Mouse (Mus musculus): Measurements from ENCODE around the gene N4bp2.

GRCm38 (mm10) chr5:65755859-65756258 lies 7.5 kb upstream of the N4bp2 start:
- TF ChIP-seq POLR2A (IDR thresholded peaks at IDR 0.05; ENCODE audit: low read depth, low read length) (no peak), CTCF (IDR thresholded peaks at IDR 0.05; ENCODE audit: borderline replicate concordance, insufficient read depth, low read length) (no peak)

Data from embryonic fibroblast, embryonic 13.5 days (primary cell).